Mouse (Mus musculus) kidney, postnatal 10 days (tissue): ENCODE measurements at regions not wholly inside any gene's neighbourhood (a gene's known extent, or its start where the extent isn't known, plus 50 kb on each side); places are given as distances from the start of the nearest gene placed in this dataset.

Experiments used
- DNase-seq: peaks from one replicate; pipeline ENCODE4 v3.0.0; 2021; ENCODE audit warnings: mixed read lengths

- DNase-seq: no peak
Measured at GRCm38 (mm10) chr12:21480226-21480625, 62.8 kb upstream of the Ywhaq start.

- DNase-seq: no peak
Measured at GRCm38 (mm10) chr12:21479251-21479650, 61.8 kb upstream of the Ywhaq start.

- no peak for DNase-seq
Measured at GRCm38 (mm10) chr12:21476516-21476915, 59.1 kb upstream of the Ywhaq start.

- no peak for DNase-seq
Measured at GRCm38 (mm10) chr12:21472951-21473710, 55.7 kb upstream of the Ywhaq start.

- DNase-seq: peak; percentile 23
Measured at GRCm38 (mm10) chr12:21472487-21472886, 55.0 kb upstream of the Ywhaq start.

GRCm38 (mm10) chr12:21471986-21472385, 54.5 kb upstream of the Ywhaq start:
- DNase-seq: no peak

GRCm38 (mm10) chr12:21470286-21470685, 52.8 kb upstream of the Ywhaq start:
- DNase-seq: no peak
